ENCODE assay signal across 8 mouse cellular contexts in genomic region chr6:142507033-142507784, GRCm38 (mm10). TPM values are rescaled to one million over a fixed set of nuclear protein-coding genes. Genes with fewer than 3 reads are reported as not detected.
A peak's percentile ranks its signal among the peaks of the same experiment; 100 is the strongest.
DNase-seq lines count a peak whose midpoint lies in the region; ATAC-seq and TF ChIP-seq lines count a peak whose summit lies in the region.

No protein-coding gene starts in this region.

- H3K27me3 ChIP-seq in spleen, adult 2 months (ENCODE audit: control insufficient read depth, insufficient read depth, low read length), result no peaks in the 10 kb centered on the region
- peaks cover 10% of the 10 kb centered on the region for H3K27me3 ChIP-seq in heart, embryonic 12.5 days (replicated peaks)
- H3K27me3 ChIP-seq in megakaryocyte, embryonic 14.5 days (replicated peaks), result peaks cover 33% of the 10 kb centered on the region

- H3K4me1 ChIP-seq in spleen, adult 2 months (ENCODE audit: control insufficient read depth, insufficient read depth, insufficient read length), result no peaks in the 10 kb centered on the region
- H3K4me1 ChIP-seq in heart, embryonic 12.5 days (replicated peaks), result peaks cover 30% of the 10 kb centered on the region
- peaks cover 10% of the 10 kb centered on the region for H3K4me1 ChIP-seq in megakaryocyte, embryonic 14.5 days

- DNase-seq in spleen, adult 2 months (ENCODE audit: low read depth in 1 of 2, low spot score in 2 of 2), result no peak
- DNase-seq in spleen, postnatal 14 days (ENCODE audit: low spot score in 2 of 2), result no peak
- peak; percentile 63 to 66 for DNase-seq in cerebellum, postnatal 10 days
- DNase-seq in kidney, postnatal 14 days, result peak; percentile 33
- peak; percentile 26 for DNase-seq in thymus, postnatal 0 days (ENCODE audit: low spot score)
- no peak for DNase-seq in gastrocnemius, postnatal 36 days

- intact Hi-C loops in gastrocnemius, postnatal 36 days (cut with DNase I), result no loop called here

- peak overlapping the region; percentile 44; the same call in 1 of the 2 replicates for H3K4me3 ChIP-seq in spleen, adult 2 months (ENCODE audit: extremely low read depth, insufficient read depth, insufficient read length)
- H3K4me3 ChIP-seq in heart, embryonic 12.5 days, result peak overlapping the region; percentile 61
- peak overlapping the region; percentile 85 for H3K4me3 ChIP-seq in megakaryocyte, embryonic 14.5 days (replicated peaks)

- TF ChIP-seq POLR2A in spleen, adult 2 months (IDR thresholded peaks at IDR 0.05; ENCODE audit: low read depth, low read length), result no peak

- WGBS in spleen, adult 2 months, result 19% methylated on average over 30 of the region's 30 CpGs
- 2% methylated on average over 30 of the region's 30 CpGs for WGBS in heart, embryonic 12.5 days

- ATAC-seq in heart, embryonic 12.5 days (ENCODE audit: insufficient number of reproducible peaks, low FRiP score), result peak; percentile 20

- no peaks in the 10 kb centered on the region for H3K36me3 ChIP-seq in spleen, adult 2 months (ENCODE audit: control insufficient read depth, insufficient read depth, low read length)
- peaks cover 24% of the 10 kb centered on the region for H3K36me3 ChIP-seq in heart, embryonic 12.5 days
- no peaks in the 10 kb centered on the region for H3K36me3 ChIP-seq in megakaryocyte, embryonic 14.5 days (replicated peaks; ENCODE audit: low read length)

- H3K9ac ChIP-seq in heart, embryonic 12.5 days, result peak overlapping the region; percentile 80

- peak overlapping the region; percentile 85 for H3K4me2 ChIP-seq in heart, embryonic 12.5 days

- TF ChIP-seq CTCF in spleen, adult 2 months (IDR thresholded peaks at IDR 0.05; ENCODE audit: extremely low read depth, insufficient read depth, insufficient read length, insufficient replicate concordance), result no peak

- no peak overlapping the region for H3K27ac ChIP-seq in spleen, adult 2 months (ENCODE audit: insufficient read depth, low read length)
- peak overlapping the region; percentile 83 for H3K27ac ChIP-seq in heart, embryonic 12.5 days (ENCODE audit: poor library complexity, severe bottlenecking)

- no peaks in the 10 kb centered on the region for H3K9me3 ChIP-seq in heart, embryonic 12.5 days (replicated peaks)
- no peaks in the 10 kb centered on the region for H3K9me3 ChIP-seq in megakaryocyte, embryonic 14.5 days

RNA-seq across cellular contexts. Expression of gene Ldhb, which starts 0.5 kb away (rescaled TPM):
- 5.6 and 5.8 TPM in 2 replicates for polyA plus RNA-seq in spleen, adult 2 months (2012; rRNA removed)
- polyA plus RNA-seq in heart, embryonic 12.5 days (2016; fragmentation: Nextera tagmentation; extraction: Ambion mirVana), result 777 and 782 TPM in 2 replicates
- polyA plus RNA-seq in megakaryocyte, embryonic 14.5 days (2012; ENCODE audit: insufficient read depth, low replicate concordance), result 0.29 TPM in 1 of 2 replicates, not detected in the other
- polyA plus RNA-seq in thymus, postnatal 0 days (2015; fragmentation: Nextera tagmentation; extraction: Ambion mirVana), result 527 and 536 TPM in 2 replicates
- total RNA-seq in gastrocnemius, postnatal 36 days (2021), result 100 to 1,000 TPM; 236 to 395 TPM

RNA-seq across cellular contexts. Expression of gene Gys2, which starts 34.3 kb away (rescaled TPM):
- 0.02 TPM in 1 of 2 replicates, not detected in the other for polyA plus RNA-seq in spleen, adult 2 months (2012; rRNA removed)
- 0.40 TPM in 1 of 2 replicates, not detected in the other for polyA plus RNA-seq in heart, embryonic 12.5 days (2016; fragmentation: Nextera tagmentation; extraction: Ambion mirVana)
- not detected in 2 replicates for polyA plus RNA-seq in megakaryocyte, embryonic 14.5 days (2012; ENCODE audit: insufficient read depth, low replicate concordance)
- polyA plus RNA-seq in thymus, postnatal 0 days (2015; fragmentation: Nextera tagmentation; extraction: Ambion mirVana), result 0.67 and 0.88 TPM in 2 replicates
- under 1 TPM in 1 of 2 experiments, not detected in 1; 0.76 TPM for total RNA-seq in gastrocnemius, postnatal 36 days (2021)

Comparison
In these comparisons a context has a peak if more than half of its experiments do, and no peak if none do; other contexts are left out.
1. DNase-seq: peak in cerebellum, postnatal 10 days (2 of 2), kidney, postnatal 14 days (single experiment) and thymus, postnatal 0 days (single experiment); none in spleen, adult 2 months (0 of 2), spleen, postnatal 14 days (0 of 2) and gastrocnemius, postnatal 36 days (0 of 2).
2. RNA of gene Ldhb, which starts 0.5 kb away (polyA plus RNA-seq): 777 to 782 TPM in heart, embryonic 12.5 days and 527 to 536 TPM in thymus, postnatal 0 days; 5.6 to 5.8 TPM in spleen, adult 2 months and 0.29 TPM in megakaryocyte, embryonic 14.5 days; every median in the first group is over 10 times any median in the second.
3. Peak in every context shown above with its lines, with median percentiles within 50 percentile points of each other: H3K4me3 ChIP-seq.